Mouse (Mus musculus) ES-Bruce4 (cell line): ENCODE data around the gene Apom.

ENCODE experiments used
- CTCF ChIP-seq: IDR thresholded peaks from one replicate; pipeline ENCODE4 v1.8.1; 2011; ENCODE audit warnings: low read depth, low read length
- EP300 ChIP-seq: IDR thresholded peaks from 2 replicates; pipeline ENCODE4 v1.6.1; 2011; ENCODE audit warnings: low read depth, low read length; ENCODE audit not compliant: insufficient read depth
- POLR2A ChIP-seq: IDR thresholded peaks from one replicate; pipeline ENCODE4 v1.8.1; 2011; ENCODE audit warnings: low read length; ENCODE audit not compliant: insufficient read depth

DNA sequence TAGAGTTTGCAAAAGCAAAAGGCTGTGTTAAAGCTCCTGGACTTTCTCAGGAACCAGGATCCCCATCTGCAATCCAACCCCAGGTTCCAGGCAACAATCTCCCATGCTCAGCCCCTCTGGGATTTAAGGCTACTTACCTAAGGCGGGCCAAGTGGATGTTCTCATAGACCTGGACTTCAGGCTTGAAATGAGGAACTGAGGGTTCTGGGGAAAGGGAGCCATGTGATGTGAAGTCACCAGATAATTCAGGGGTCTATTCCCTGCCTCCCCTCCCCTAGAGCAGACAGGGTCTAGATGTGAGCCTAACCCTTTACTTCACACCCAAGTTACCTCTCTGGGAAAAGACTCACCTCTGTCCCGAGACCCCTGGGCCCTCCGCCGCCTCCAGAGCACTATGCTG, 51.1 kb downstream of the Apom start:
- TF ChIP-seq CTCF (no peak), POLR2A (no peak), EP300 (no peak)
